Mouse (Mus musculus) erythroblast, embryonic 14.5 days (primary cell): Measurements from ENCODE around the gene 4930404H24Rik. TPM values are rescaled to one million over a fixed set of nuclear protein-coding genes. Genes with fewer than 3 reads are reported as not detected.

Experiments used
- H3K27me3 ChIP-seq: 2 replicates; pipeline ENCODE4 v1.6.1; 2012; ENCODE audit warnings: inconsistent platforms; ENCODE audit not compliant: control insufficient read depth
- H3K36me3 ChIP-seq: 2 replicates; pipeline ENCODE4 v1.6.1; 2012; ENCODE audit warnings: mild to moderate bottlenecking, inconsistent platforms; ENCODE audit not compliant: control insufficient read depth
- H3K4me1 ChIP-seq: 2 replicates; pipeline ENCODE4 v1.6.1; 2012; ENCODE audit warnings: inconsistent platforms; ENCODE audit not compliant: control insufficient read depth
- H3K4me3 ChIP-seq: replicated peaks from 2 replicates; pipeline ENCODE3; 2012; ENCODE audit warnings: moderate library complexity, mild to moderate bottlenecking, inconsistent platforms
- H3K9me3 ChIP-seq: 2 replicates; pipeline ENCODE4 v1.6.1; 2012; ENCODE audit warnings: low read length, inconsistent platforms, mixed read lengths; ENCODE audit not compliant: control insufficient read depth
- GATA1 ChIP-seq: IDR thresholded peaks from 2 replicates; pipeline ENCODE4 v1.6.1; 2012; ENCODE audit warnings: low read length, inconsistent platforms, mixed read lengths
- TAL1 ChIP-seq: IDR thresholded peaks from 3 replicates; pipeline ENCODE4 v1.6.1; 2012; ENCODE audit warnings: low read length, inconsistent platforms, mixed read lengths
- polyA plus RNA-seq: library from polyadenylated mRNA; stranded (reverse); fragments of >175 nt; gene quantifications from 2 replicates; pipeline ENCODE4 v1.2.3, GENCODE M21; 2012

4930404H24Rik gene
- polyA plus RNA-seq, 1 experiment, result not detected

GRCm38 (mm10) chr2:153499154-153499553, 6.6 kb downstream of the 4930404H24Rik start:
- no peaks in the 10 kb centered on the region; the same call in 1 of the 2 replicates for H3K9me3 ChIP-seq
- H3K4me3 ChIP-seq, result no peak overlapping the region
- H3K27me3 ChIP-seq, result no peaks in the 10 kb centered on the region
- H3K4me1 ChIP-seq, result peaks cover 73% of the 10 kb centered on the region
- H3K36me3 ChIP-seq, result peaks cover 56% of the 10 kb centered on the region
- TF ChIP-seq GATA1 (no peak), TAL1 (no peak)

- no peaks in the 10 kb centered on the region for H3K9me3 ChIP-seq
- H3K4me3 ChIP-seq, result no peak overlapping the region
- peaks cover 72% of the 10 kb centered on the region for H3K4me1 ChIP-seq
- no peak for TF ChIP-seq GATA1
- TF ChIP-seq TAL1, result no peak
- H3K27me3 ChIP-seq, result no peaks in the 10 kb centered on the region
- H3K36me3 ChIP-seq, result peaks cover 38% of the 10 kb centered on the region
Observed at GRCm38 (mm10) chr2:153506385-153506784, 13.8 kb downstream of the 4930404H24Rik start.

- Histone ChIP-seq H3K4me3 (no peak overlapping the region), H3K9me3 (no peaks in the 10 kb centered on the region), H3K27me3 (no peaks in the 10 kb centered on the region), H3K36me3 (peaks cover 33% of the 10 kb centered on the region), H3K4me1 (peaks cover 83% of the 10 kb centered on the region)
- no peak for TF ChIP-seq GATA1
- TF ChIP-seq TAL1, result no peak
Observed at GRCm38 (mm10) chr2:153507969-153508368, 15.4 kb downstream of the 4930404H24Rik start.

GRCm38 (mm10) chr2:153508405-153508804, 15.8 kb downstream of the 4930404H24Rik start:
- TF ChIP-seq GATA1, result no peak
- no peak for TF ChIP-seq TAL1
- peaks cover 87% of the 10 kb centered on the region for H3K4me1 ChIP-seq
- no peaks in the 10 kb centered on the region for H3K27me3 ChIP-seq
- no peaks in the 10 kb centered on the region for H3K9me3 ChIP-seq
- H3K36me3 ChIP-seq, result peaks cover 38% of the 10 kb centered on the region
- no peak overlapping the region for H3K4me3 ChIP-seq

GRCm38 (mm10) chr2:153509211-153510029, 16.8 kb downstream of the 4930404H24Rik start:
- H3K9me3 ChIP-seq, result no peaks in the 10 kb centered on the region
- H3K27me3 ChIP-seq, result no peaks in the 10 kb centered on the region
- no peak for TF ChIP-seq GATA1
- no peak for TF ChIP-seq TAL1
- peaks cover 41% of the 10 kb centered on the region for H3K36me3 ChIP-seq
- H3K4me1 ChIP-seq, result peaks cover 89% of the 10 kb centered on the region
- H3K4me3 ChIP-seq, result no peak overlapping the region

- Histone ChIP-seq H3K27me3 (no peaks in the 10 kb centered on the region), H3K4me3 (no peak overlapping the region), H3K36me3 (peaks cover 42% of the 10 kb centered on the region), H3K9me3 (no peaks in the 10 kb centered on the region), H3K4me1 (peaks cover 90% of the 10 kb centered on the region)
- TF ChIP-seq TAL1, result no peak
- no peak for TF ChIP-seq GATA1
Observed at GRCm38 (mm10) chr2:153510136-153510535, 17.5 kb downstream of the 4930404H24Rik start.

- TF ChIP-seq TAL1, result no peak
- TF ChIP-seq GATA1, result no peak
- Histone ChIP-seq H3K27me3 (no peaks in the 10 kb centered on the region), H3K4me1 (peaks cover 90% of the 10 kb centered on the region), H3K9me3 (no peaks in the 10 kb centered on the region), H3K4me3 (no peak overlapping the region), H3K36me3 (peaks cover 45% of the 10 kb centered on the region)
Observed at GRCm38 (mm10) chr2:153511562-153511961, 19.0 kb downstream of the 4930404H24Rik start.

GRCm38 (mm10) chr2:153512416-153513323, 20.1 kb downstream of the 4930404H24Rik start:
- no peaks in the 10 kb centered on the region for H3K27me3 ChIP-seq
- no peaks in the 10 kb centered on the region for H3K9me3 ChIP-seq
- H3K4me1 ChIP-seq, result peaks cover 92% of the 10 kb centered on the region
- peaks cover 41% of the 10 kb centered on the region for H3K36me3 ChIP-seq
- no peak for TF ChIP-seq GATA1
- TF ChIP-seq TAL1, result no peak
- H3K4me3 ChIP-seq, result no peak overlapping the region

- Histone ChIP-seq H3K4me1 (peaks cover 92% of the 10 kb centered on the region), H3K9me3 (peaks cover 2% of the 10 kb centered on the region; the same call in 1 of the 2 replicates), H3K36me3 (peaks cover 44% of the 10 kb centered on the region), H3K27me3 (no peaks in the 10 kb centered on the region), H3K4me3 (no peak overlapping the region)
- TF ChIP-seq GATA1 (no peak), TAL1 (no peak)
Observed at GRCm38 (mm10) chr2:153513983-153514382, 21.4 kb downstream of the 4930404H24Rik start.
